Mouse (Mus musculus) heart, postnatal 0 days (tissue): ENCODE measurements at regions not wholly inside any gene's neighbourhood (a gene's known extent, or its start where the extent isn't known, plus 50 kb on each side); places are given as distances from the start of the nearest gene placed in this dataset.

Experiments
- ATAC-seq: fragments of 200-750 bp; cut with Nextera tagmentation; 2 replicates; pipeline ENCODE4 v1.8.0; 2017; ENCODE audit warnings: low read depth, moderate number of reproducible peaks, moderate library complexity; ENCODE audit not compliant: insufficient read depth
- DNase-seq: peaks from one replicate; pipeline ENCODE4 v3.0.0-alpha.2; 2016; ENCODE audit warnings: low spot score
- H3K27ac ChIP-seq: fragments of 300-500 bp; sonication (generic); 2 replicates; pipeline ENCODE4 v1.5.1; 2014; ENCODE audit warnings: low read depth, mild to moderate bottlenecking
- H3K27me3 ChIP-seq: fragments of 300-500 bp; sonication (generic); 2 replicates; pipeline ENCODE4 v1.6.1; 2014; ENCODE audit warnings: low read length, mixed read lengths; ENCODE audit not compliant: control insufficient read depth, insufficient read depth
- H3K36me3 ChIP-seq: fragments of 300-500 bp; sonication (generic); replicated peaks from 2 replicates; pipeline ENCODE4 v1.6.1; 2014; ENCODE audit warnings: low read length, mixed read lengths; ENCODE audit not compliant: control insufficient read depth, insufficient read depth
- H3K4me1 ChIP-seq: fragments of 300-500 bp; sonication (generic); 2 replicates; pipeline ENCODE4 v1.6.1; 2014; ENCODE audit warnings: antibody characterized with exemption; ENCODE audit not compliant: control insufficient read depth, insufficient read depth
- H3K4me2 ChIP-seq: fragments of 300-500 bp; sonication (generic); 2 replicates; pipeline ENCODE4 v1.6.1; 2014; ENCODE audit warnings: low read depth, mild to moderate bottlenecking, low read length, moderate library complexity
- H3K4me3 ChIP-seq: fragments of 300-500 bp; sonication (generic); 2 replicates; pipeline ENCODE4 v1.5.1; 2014; ENCODE audit warnings: low read depth, low read length
- H3K9ac ChIP-seq: fragments of 300-500 bp; sonication (generic); replicated peaks from 2 replicates; pipeline ENCODE4 v1.6.1; 2014; ENCODE audit warnings: low read depth, low read length, mixed read lengths
- H3K9me3 ChIP-seq: fragments of 300-500 bp; sonication (generic); replicated peaks from 2 replicates; pipeline ENCODE4 v1.6.1; 2016; ENCODE audit warnings: low read length; ENCODE audit not compliant: control insufficient read depth
- CTCF ChIP-seq: IDR thresholded peaks from 2 replicates; pipeline ENCODE4 v1.5.1; 2016; ENCODE audit warnings: antibody characterized with exemption, control low read depth, low read depth
- EP300 ChIP-seq: IDR thresholded peaks from 2 replicates; pipeline ENCODE4 v1.6.1; 2016; ENCODE audit warnings: antibody characterized with exemption, low read depth
- WGBS: fragments of 180-500 bp; shearing (Covaris S2); extraction: QIAGEN DNeasy Blood & Tissue Kit; methylation state at CpG from one replicate; pipeline ENCODE4 v1.1.7; 2014; 5-methylcytosine and 5-hydroxymethylcytosine counted together

GRCm38 (mm10) chr1:182690323-182690722, 58.7 kb downstream of the Ccdc185 start:
- H3K36me3 ChIP-seq: no peaks in the 10 kb centered on the region
- no peak for DNase-seq
- H3K27ac ChIP-seq: no peak overlapping the region
- H3K4me1 ChIP-seq: no peaks in the 10 kb centered on the region
- H3K27me3 ChIP-seq: no peaks in the 10 kb centered on the region
- H3K9ac ChIP-seq: no peak overlapping the region
- H3K9me3 ChIP-seq: 0 out of 2 replicates have a peak, but pooled peaks cover 3% of the 10 kb centered on the region
- H3K4me3 ChIP-seq: no peak overlapping the region
- H3K4me2 ChIP-seq: no peak overlapping the region
- WGBS: 49% methylated on average over 4 of the region's 4 CpGs
- ATAC-seq: no peak
- no peak for TF ChIP-seq CTCF
- TF ChIP-seq EP300: no peak

DNA sequence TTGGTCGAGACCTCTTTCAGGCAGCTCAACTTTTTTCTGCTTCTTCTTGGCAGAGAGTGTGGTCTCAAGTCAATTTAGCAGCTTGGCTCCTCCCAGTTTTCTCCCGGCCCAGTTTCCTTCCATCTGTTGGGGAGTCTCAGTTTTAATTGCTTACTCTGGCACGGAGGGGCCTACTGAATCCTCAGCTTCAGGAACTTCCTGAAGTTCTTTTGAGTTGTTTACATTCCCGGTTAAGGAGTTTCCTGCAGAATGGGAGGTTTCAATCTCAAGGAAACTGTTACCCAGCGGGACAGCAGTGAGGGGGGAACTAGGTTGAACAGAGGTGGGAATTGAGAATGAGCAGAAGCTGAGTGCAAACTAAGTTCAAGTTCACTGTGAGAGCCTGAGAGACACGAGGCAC, 59.2 kb downstream of the Ccdc185 start:
- WGBS: 58% methylated on average over 6 of the region's 6 CpGs
- no peak for TF ChIP-seq CTCF
- no peak for TF ChIP-seq EP300
- no peak for ATAC-seq

DNA sequence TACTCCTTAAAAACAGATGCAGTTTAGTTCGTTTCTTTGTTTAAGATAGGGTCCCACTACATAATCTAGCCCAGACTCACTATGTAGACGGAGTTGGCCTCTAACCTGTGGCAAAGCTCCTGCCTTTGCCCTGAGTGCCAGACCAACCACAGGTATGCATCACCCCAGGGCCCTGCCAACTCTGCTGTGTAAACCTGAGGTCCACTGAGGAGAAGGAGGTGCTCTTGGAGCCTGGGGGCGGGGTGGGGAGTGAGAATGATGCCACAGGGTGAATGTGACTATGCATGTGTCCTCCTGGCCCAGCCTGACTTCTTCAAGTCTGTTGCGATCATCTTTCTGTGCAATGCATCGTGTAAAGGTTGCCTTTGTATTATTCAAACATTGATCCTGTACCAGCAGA, 61.8 kb downstream of the Ccdc185 start:
- H3K9me3 ChIP-seq: 0 out of 2 replicates have a peak, but pooled peaks cover 3% of the 10 kb centered on the region
- DNase-seq (no peak), ATAC-seq (no peak)
- no peak overlapping the region for H3K4me2 ChIP-seq
- peaks cover 10% of the 10 kb centered on the region for H3K4me1 ChIP-seq
- TF ChIP-seq CTCF: no peak
- no peak for TF ChIP-seq EP300
- H3K4me3 ChIP-seq: no peak overlapping the region
- 71% methylated on average over 5 of the region's 5 CpGs for WGBS
- no peak overlapping the region for H3K27ac ChIP-seq
- no peak overlapping the region for H3K9ac ChIP-seq
- H3K36me3 ChIP-seq: no peaks in the 10 kb centered on the region
- no peaks in the 10 kb centered on the region for H3K27me3 ChIP-seq

More for the DNA sequence above, 59.2 kb downstream of the Ccdc185 start:
- no peak overlapping the region for H3K27ac ChIP-seq
- no peak overlapping the region for H3K9ac ChIP-seq
- no peaks in the 10 kb centered on the region for H3K4me1 ChIP-seq
- no peak overlapping the region for H3K4me3 ChIP-seq
- H3K9me3 ChIP-seq: 0 out of 2 replicates have a peak, but pooled peaks cover 3% of the 10 kb centered on the region
- H3K36me3 ChIP-seq: no peaks in the 10 kb centered on the region
- H3K27me3 ChIP-seq: no peaks in the 10 kb centered on the region
- DNase-seq: no peak
- no peak overlapping the region for H3K4me2 ChIP-seq

DNA sequence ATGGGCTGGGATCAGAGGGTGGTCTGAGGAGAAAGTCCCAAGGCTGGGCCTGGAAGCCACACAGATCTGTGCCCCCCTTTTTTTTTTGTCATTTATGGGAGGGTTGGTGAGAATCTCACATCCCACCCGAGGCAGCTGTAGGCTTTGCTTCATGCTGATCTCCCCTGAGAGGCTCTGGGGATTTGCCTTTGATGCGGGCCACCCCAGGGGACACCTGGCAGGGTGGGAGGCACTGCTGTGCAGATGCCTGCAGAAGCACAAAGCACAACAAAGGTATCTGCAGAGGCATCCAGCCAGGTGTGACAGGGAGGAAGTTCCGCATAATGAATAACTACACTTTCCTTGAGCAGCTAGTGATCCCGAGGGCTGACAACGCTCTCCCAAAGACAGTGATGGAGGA, 62.7 kb downstream of the Ccdc185 start:
- 61% methylated on average over 5 of the region's 5 CpGs for WGBS
- no peak for ATAC-seq
- no peak overlapping the region for H3K9ac ChIP-seq
- no peak overlapping the region for H3K4me3 ChIP-seq
- H3K4me1 ChIP-seq: peaks cover 14% of the 10 kb centered on the region
- H3K27ac ChIP-seq: no peak overlapping the region
- H3K9me3 ChIP-seq: 0 out of 2 replicates have a peak, but pooled peaks cover 3% of the 10 kb centered on the region
- H3K4me2 ChIP-seq: no peak overlapping the region
- no peaks in the 10 kb centered on the region for H3K27me3 ChIP-seq
- H3K36me3 ChIP-seq: no peaks in the 10 kb centered on the region
- DNase-seq: no peak
- TF ChIP-seq CTCF (no peak), EP300 (no peak)

DNA sequence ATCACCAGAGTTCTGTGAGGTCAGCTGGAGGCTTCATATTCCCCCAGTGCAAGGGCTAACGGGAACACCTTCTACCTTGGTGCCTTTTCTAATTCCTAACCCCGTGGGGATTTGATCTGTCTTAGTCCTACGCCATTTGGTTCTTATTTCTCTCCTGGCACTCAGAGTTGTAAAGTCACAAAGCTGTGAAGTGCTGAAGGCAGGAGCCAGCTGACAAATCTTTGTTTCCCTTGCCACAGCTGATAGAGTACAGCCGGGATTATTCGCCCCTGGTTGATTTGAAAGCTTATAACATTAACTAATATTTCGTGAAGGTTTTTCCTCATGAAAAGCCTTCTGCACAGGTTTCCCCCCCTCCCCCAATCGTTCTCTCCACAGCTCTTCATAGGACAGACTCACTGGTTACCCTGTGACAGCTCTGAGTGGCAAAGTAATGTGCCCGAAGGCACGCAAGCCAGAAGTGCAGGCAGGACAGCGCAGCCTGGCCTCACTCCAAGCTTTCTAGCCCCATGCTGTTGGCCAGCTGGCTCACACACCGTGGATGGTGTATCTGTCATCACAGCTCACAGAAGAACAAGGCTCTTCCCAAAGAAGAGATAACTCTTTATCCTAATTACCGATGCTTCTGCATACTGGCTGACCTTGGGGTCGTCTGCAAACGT, 66.3 kb downstream of the Ccdc185 start:
- WGBS: 17% methylated on average over 14 of the region's 14 CpGs
- peak; percentile 80 for DNase-seq
- H3K36me3 ChIP-seq: no peaks in the 10 kb centered on the region
- H3K27ac ChIP-seq: peak overlapping the region; percentile 40
- no peak overlapping the region for H3K4me3 ChIP-seq
- no peaks in the 10 kb centered on the region for H3K9me3 ChIP-seq
- TF ChIP-seq CTCF: no peak
- TF ChIP-seq EP300: peak; percentile 48; the same call in 1 of the 2 replicates
- H3K27me3 ChIP-seq: no peaks in the 10 kb centered on the region
- peak; percentile 98 for ATAC-seq
- peaks cover 14% of the 10 kb centered on the region for H3K4me1 ChIP-seq
- H3K4me2 ChIP-seq: peak overlapping the region; percentile 24; the same call in 1 of the 2 replicates
- H3K9ac ChIP-seq: no peak overlapping the region; the same call in 1 of the 2 replicates
